Mouse (Mus musculus) bone marrow, adult 2 months (tissue): ENCODE measurements around the gene Lix1l.

Source experiments
- CTCF ChIP-seq: fragments of 200-500 bp; IDR thresholded peaks from 2 replicates; pipeline ENCODE4 v1.5.1; 2011; ENCODE audit warnings: low read length, control low read depth; ENCODE audit not compliant: control insufficient read depth, insufficient read depth
- POLR2A ChIP-seq: fragments of 200-500 bp; IDR thresholded peaks from 2 replicates; pipeline ENCODE4 v1.6.1; 2011; ENCODE audit warnings: low read depth, mild to moderate bottlenecking, control low read depth, low read length, borderline replicate concordance; ENCODE audit not compliant: control insufficient read depth

DNA sequence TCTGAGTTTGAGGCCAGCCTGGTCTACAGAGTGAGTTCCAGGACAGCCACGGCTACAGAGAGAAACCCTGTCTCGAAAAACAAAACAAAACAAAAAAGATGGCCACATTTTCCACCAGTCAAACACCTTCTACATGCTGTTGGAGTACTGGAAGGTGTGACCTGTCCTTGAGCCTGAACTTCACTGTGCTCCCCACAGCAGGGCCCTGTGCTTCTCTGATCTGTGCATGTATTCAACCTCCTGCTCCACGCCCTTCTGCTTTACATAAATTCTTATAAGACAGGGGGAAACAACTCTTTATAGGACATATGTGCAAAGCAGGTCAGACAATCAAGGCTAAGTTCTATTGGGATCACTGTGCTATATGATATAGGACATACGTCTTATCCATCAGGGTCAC is 22.3 kb downstream of the Lix1l start:
- no peak for TF ChIP-seq CTCF
- TF ChIP-seq POLR2A, result no peak
